Mouse (Mus musculus): Measurements from ENCODE around the gene Hyal3.
"Not testable (repeated sequence)": the region's sequence is repeated elsewhere in the genome, so short reads cannot be mapped to it uniquely, and the experiment has no call there.

The Hyal3 gene

GRCm38 (mm10) chr9:107551117-107551889 lies 29.3 kb upstream of the Hyal3 start, which contains the start of gene Rassf1:
Gene Rassf1 (plus strand): TSS chr9:107551555.
- no peak for DNase-seq

GRCm38 (mm10) chr9:107551890-107552355 lies 28.7 kb upstream of the Hyal3 start:
- no peak for DNase-seq

- no peak for DNase-seq
Observed at GRCm38 (mm10) chr9:107552690-107553393, 27.8 kb upstream of the Hyal3 start.

GRCm38 (mm10) chr9:107553541-107554318 lies 26.9 kb upstream of the Hyal3 start:
- DNase-seq, result peak; percentile 61

- DNase-seq, result peak; percentile 95
Observed at GRCm38 (mm10) chr9:107554319-107554825, 26.2 kb upstream of the Hyal3 start.

GRCm38 (mm10) chr9:107555031-107555457 lies 25.6 kb upstream of the Hyal3 start:
- DNase-seq, result no peak

- DNase-seq, result no peak
Observed at GRCm38 (mm10) chr9:107555701-107556100, 24.9 kb upstream of the Hyal3 start.

GRCm38 (mm10) chr9:107556346-107556745 lies 24.3 kb upstream of the Hyal3 start:
- no peak for DNase-seq

- DNase-seq, result peak; percentile 90
Observed at GRCm38 (mm10) chr9:107563029-107563581, 17.5 kb upstream of the Hyal3 start, which contains the start of gene Tusc2. Gene Tusc2 (plus strand): TSS chr9:107563255.

- not testable (repeated sequence) for DNase-seq
Observed at GRCm38 (mm10) chr9:107565556-107565955, 15.1 kb upstream of the Hyal3 start.

- peak; percentile 72 for DNase-seq
Observed at GRCm38 (mm10) chr9:107566041-107566709, 14.4 kb upstream of the Hyal3 start.

- no peak for DNase-seq
Observed at GRCm38 (mm10) chr9:107566855-107567254, 13.8 kb upstream of the Hyal3 start.

- DNase-seq, result no peak
Observed at GRCm38 (mm10) chr9:107567702-107568319, 12.8 kb upstream of the Hyal3 start, which contains the start of gene Hyal2. Gene Hyal2 (plus strand): TSS chr9:107567945.

- peak; percentile 77 for DNase-seq
Observed at GRCm38 (mm10) chr9:107568331-107569261, 12.0 kb upstream of the Hyal3 start.

- no peak for DNase-seq
Observed at GRCm38 (mm10) chr9:107569270-107569669, 11.3 kb upstream of the Hyal3 start.

- no peak for DNase-seq
Observed at GRCm38 (mm10) chr9:107570016-107570415, 10.6 kb upstream of the Hyal3 start.

- DNase-seq, result no peak
Observed at GRCm38 (mm10) chr9:107570845-107571244, 9.8 kb upstream of the Hyal3 start.

GRCm38 (mm10) chr9:107571534-107572326 lies 8.9 kb upstream of the Hyal3 start:
- DNase-seq, result no peak

- no peak for DNase-seq
Observed at GRCm38 (mm10) chr9:107572327-107572662, 8.3 kb upstream of the Hyal3 start.
